Mouse (Mus musculus) megakaryocyte, embryonic 14.5 days (primary cell): Measurements from ENCODE around the gene Cdc45. TPM values are rescaled to one million over a fixed set of nuclear protein-coding genes. Genes with fewer than 3 reads are reported as not detected.

Experiments
- H3K27me3 ChIP-seq: replicated peaks from 2 replicates; pipeline ENCODE3; 2012; ENCODE audit warnings: inconsistent platforms
- H3K36me3 ChIP-seq: replicated peaks from 2 replicates; pipeline ENCODE3; 2012; ENCODE audit warnings: low read length, inconsistent platforms, mixed read lengths
- H3K4me1 ChIP-seq: 2 replicates; pipeline ENCODE4 v1.6.1; 2012; ENCODE audit warnings: inconsistent platforms
- H3K4me3 ChIP-seq: replicated peaks from 2 replicates; pipeline ENCODE3; 2012; ENCODE audit warnings: moderate library complexity, mild to moderate bottlenecking, inconsistent platforms
- H3K9me3 ChIP-seq: 2 replicates; pipeline ENCODE4 v1.6.1; 2012; ENCODE audit warnings: inconsistent platforms
- FLI1 ChIP-seq: IDR thresholded peaks from 2 replicates; pipeline ENCODE4 v1.6.1; 2012; ENCODE audit warnings: low read length, inconsistent platforms, mixed read lengths
- GATA1 ChIP-seq: IDR thresholded peaks from 3 replicates; pipeline ENCODE4 v1.6.1; 2012; ENCODE audit warnings: mixed read lengths, low read length, inconsistent platforms, borderline replicate concordance
- polyA plus RNA-seq: library from polyadenylated mRNA; stranded (reverse); fragments of >175 nt; gene quantifications from 2 replicates; pipeline ENCODE4 v1.2.3, GENCODE M21; 2012; ENCODE audit warnings: low replicate concordance; ENCODE audit not compliant: insufficient read depth

Gene Cdc45
- polyA plus RNA-seq, 1 experiment: 13.9 TPM

DNA sequence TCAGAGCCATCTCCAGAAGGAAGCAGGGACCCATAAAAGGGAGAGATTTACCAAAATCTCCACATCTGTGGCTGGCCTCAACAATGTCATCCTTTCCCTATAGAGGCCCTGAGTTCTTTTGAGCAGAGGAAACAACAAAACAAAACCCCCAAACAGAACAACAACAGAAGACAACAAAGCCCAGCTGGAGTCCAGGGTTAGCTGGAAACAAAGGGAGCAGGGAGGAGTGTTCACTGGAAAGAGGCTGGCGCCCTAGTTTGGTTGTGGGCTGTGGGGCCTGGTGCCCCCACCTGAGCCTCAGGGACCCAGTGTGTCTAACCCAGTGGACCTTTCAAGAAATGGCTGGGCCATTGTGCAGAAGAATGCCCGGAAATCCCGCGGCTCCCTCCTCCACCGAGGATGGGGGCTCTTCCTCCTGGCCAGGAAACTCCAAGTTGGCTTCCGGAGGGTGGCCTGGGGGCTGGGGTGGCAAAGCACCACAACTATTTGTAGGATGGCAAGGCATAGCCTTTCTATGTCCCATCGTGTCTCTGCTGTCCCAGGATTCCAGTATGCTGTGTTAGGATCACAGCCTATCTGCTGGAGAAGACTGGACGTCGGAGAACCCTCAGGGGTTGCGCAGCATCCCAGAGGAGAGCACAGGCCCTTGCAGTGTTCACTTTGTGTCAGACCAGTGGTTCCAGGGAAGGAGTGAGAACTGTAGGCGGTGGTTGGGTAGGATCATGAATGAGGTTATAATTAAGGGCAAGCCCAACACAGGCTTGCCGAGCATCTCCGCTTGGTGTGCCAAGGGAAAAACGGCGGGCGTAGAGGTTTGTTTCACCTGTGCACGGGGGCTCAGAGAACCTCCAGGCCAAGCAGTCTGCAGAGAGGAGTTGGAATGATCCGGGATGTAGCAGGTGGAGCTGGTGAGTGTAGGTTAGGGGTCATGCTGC is 35.9 kb downstream of the Cdc45 start:
- peaks cover 20% of the 10 kb centered on the region for H3K36me3 ChIP-seq
- peaks cover 76% of the 10 kb centered on the region for H3K27me3 ChIP-seq
- TF ChIP-seq FLI1 (no peak), GATA1 (no peak)
- H3K9me3 ChIP-seq: peaks cover 16% of the 10 kb centered on the region
- H3K4me1 ChIP-seq: peaks cover 33% of the 10 kb centered on the region
- no peak overlapping the region for H3K4me3 ChIP-seq

GRCm38 (mm10) chr16:18773936-18774335 is 37.9 kb downstream of the Cdc45 start:
- Histone ChIP-seq H3K27me3 (peaks cover 74% of the 10 kb centered on the region), H3K4me1 (peaks cover 29% of the 10 kb centered on the region), H3K4me3 (no peak overlapping the region), H3K36me3 (peaks cover 2% of the 10 kb centered on the region), H3K9me3 (peaks cover 17% of the 10 kb centered on the region)
- TF ChIP-seq FLI1 (no peak), GATA1 (no peak)

GRCm38 (mm10) chr16:18769501-18769900 is 42.3 kb downstream of the Cdc45 start:
- TF ChIP-seq GATA1: no peak
- no peak for TF ChIP-seq FLI1
- Histone ChIP-seq H3K9me3 (peaks cover 13% of the 10 kb centered on the region), H3K4me3 (no peak overlapping the region), H3K4me1 (peaks cover 7% of the 10 kb centered on the region), H3K27me3 (peaks cover 51% of the 10 kb centered on the region), H3K36me3 (no peaks in the 10 kb centered on the region)

GRCm38 (mm10) chr16:18766390-18766789 is 45.4 kb downstream of the Cdc45 start:
- TF ChIP-seq FLI1: no peak
- TF ChIP-seq GATA1: no peak
- H3K4me3 ChIP-seq: no peak overlapping the region
- peaks cover 6% of the 10 kb centered on the region for H3K9me3 ChIP-seq
- no peaks in the 10 kb centered on the region for H3K36me3 ChIP-seq
- H3K4me1 ChIP-seq: peaks cover 4% of the 10 kb centered on the region
- H3K27me3 ChIP-seq: peaks cover 42% of the 10 kb centered on the region

- Histone ChIP-seq H3K36me3 (no peaks in the 10 kb centered on the region), H3K4me3 (no peak overlapping the region), H3K27me3 (peaks cover 36% of the 10 kb centered on the region), H3K9me3 (peaks cover 7% of the 10 kb centered on the region), H3K4me1 (peaks cover 4% of the 10 kb centered on the region)
- TF ChIP-seq GATA1 (no peak), FLI1 (no peak)
These were observed 48.8 kb downstream of the Cdc45 start for GRCm38 (mm10) chr16:18762960-18763359.

DNA sequence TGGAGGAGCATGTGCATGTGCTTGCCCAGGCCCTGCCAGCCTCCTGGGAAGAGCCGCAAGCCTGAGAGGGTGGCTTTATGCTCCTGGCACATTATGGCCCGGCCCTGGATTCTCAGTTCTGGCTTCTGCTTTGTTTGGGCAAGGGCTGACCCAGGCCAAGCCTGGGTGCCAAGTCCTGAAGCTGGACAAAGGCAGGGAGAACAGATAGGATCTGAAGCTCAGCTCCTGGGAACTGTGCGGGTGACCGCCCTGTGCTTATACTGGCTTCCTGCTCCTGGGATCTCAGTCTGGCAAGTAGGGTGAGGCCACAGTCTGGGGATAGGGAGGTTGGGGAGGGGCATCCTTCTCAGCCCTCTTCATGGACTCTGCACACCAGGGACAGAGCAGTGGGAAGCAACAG is 50.1 kb downstream of the Cdc45 start:
- H3K36me3 ChIP-seq: no peaks in the 10 kb centered on the region
- peaks cover 4% of the 10 kb centered on the region for H3K4me1 ChIP-seq
- H3K27me3 ChIP-seq: peaks cover 36% of the 10 kb centered on the region
- no peak for TF ChIP-seq FLI1
- no peak for TF ChIP-seq GATA1
- H3K4me3 ChIP-seq: no peak overlapping the region
- peaks cover 7% of the 10 kb centered on the region for H3K9me3 ChIP-seq

GRCm38 (mm10) chr16:18751885-18752499 is 59.8 kb downstream of the Cdc45 start:
- Histone ChIP-seq H3K9me3 (no peaks in the 10 kb centered on the region), H3K27me3 (peaks cover 52% of the 10 kb centered on the region), H3K36me3 (no peaks in the 10 kb centered on the region), H3K4me1 (no peaks in the 10 kb centered on the region), H3K4me3 (no peak overlapping the region)
- TF ChIP-seq GATA1 (no peak), FLI1 (no peak)

- Histone ChIP-seq H3K9me3 (no peaks in the 10 kb centered on the region), H3K4me1 (no peaks in the 10 kb centered on the region), H3K27me3 (peaks cover 56% of the 10 kb centered on the region), H3K36me3 (no peaks in the 10 kb centered on the region), H3K4me3 (no peak overlapping the region)
- TF ChIP-seq FLI1: no peak
These were observed 60.7 kb downstream of the Cdc45 start for GRCm38 (mm10) chr16:18751101-18751500.

GRCm38 (mm10) chr16:18746268-18747122 is 65.3 kb downstream of the Cdc45 start:
- Histone ChIP-seq H3K4me1 (peaks cover 7% of the 10 kb centered on the region; the same call in 1 of the 2 replicates), H3K4me3 (no peak overlapping the region), H3K36me3 (no peaks in the 10 kb centered on the region), H3K9me3 (no peaks in the 10 kb centered on the region), H3K27me3 (peaks cover 53% of the 10 kb centered on the region)
- TF ChIP-seq GATA1: no peak
